Mouse (Mus musculus): ENCODE data around the gene Spdye4a. TPM values are rescaled to one million over a fixed set of nuclear protein-coding genes. Genes with fewer than 3 reads are reported as not detected.
"Not testable (repeated sequence)": the region's sequence is repeated elsewhere in the genome, so short reads cannot be mapped to it uniquely, and the experiment has no call there.

Spdye4a gene
- polyA plus RNA-seq, 2 experiments: not detected

DNA sequence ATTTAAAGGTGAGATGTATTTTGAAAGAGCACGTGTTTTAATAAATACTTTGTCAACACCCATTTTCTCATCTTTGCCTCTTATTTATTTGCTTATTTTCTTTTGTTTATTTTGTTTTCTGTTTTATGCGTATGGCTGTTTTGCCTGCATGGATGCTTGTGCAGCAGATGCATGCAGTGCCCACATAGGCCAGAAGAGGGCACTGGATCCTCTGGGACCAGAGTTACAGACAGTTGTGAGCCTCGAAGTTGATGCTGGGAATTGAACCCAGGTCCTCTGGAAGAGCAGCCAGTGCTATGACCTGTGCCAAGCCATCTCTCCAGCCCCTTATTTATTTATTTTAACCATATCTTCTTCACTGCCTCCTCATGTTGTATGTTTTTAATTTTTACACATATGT is 21.7 kb downstream of the Spdye4a start:
- ATAC-seq (ENCODE audit: insufficient read depth) (no peak), DNase-seq (ENCODE audit: low read depth in 3 of 3, low spot score in 3 of 3) (no peak)
- H3K36me3 ChIP-seq (replicated peaks; ENCODE audit: control insufficient read depth, insufficient read depth, low read depth): no peaks in the 10 kb centered on the region
- H3K9ac ChIP-seq (replicated peaks): no peak overlapping the region
- WGBS (ENCODE audit: insufficient replicate concordance): 56% methylated on average over 3 of the region's 3 CpGs
- no peak overlapping the region for H3K4me2 ChIP-seq (ENCODE audit: low read depth)
- TF ChIP-seq EP300 (IDR thresholded peaks at IDR 0.05; ENCODE audit: low read depth) (no peak), CTCF (IDR thresholded peaks at IDR 0.05; ENCODE audit: low read depth) (peak; percentile 63)
- no peak overlapping the region for H3K4me3 ChIP-seq (ENCODE audit: insufficient read depth in 1 of 2, low read depth in 2 of 2, low read length in 2 of 2)
- H3K9me3 ChIP-seq (ENCODE audit: control insufficient read depth, low read length): no peaks in the 10 kb centered on the region
- no peaks in the 10 kb centered on the region for H3K27me3 ChIP-seq (ENCODE audit: control insufficient read depth, insufficient read depth, low read length)
- no peak overlapping the region for H3K27ac ChIP-seq
- H3K4me1 ChIP-seq (replicated peaks; ENCODE audit: control insufficient read depth in 2 of 2, insufficient read depth in 2 of 2, low read length in 1 of 2): no peaks in the 10 kb centered on the region

DNA sequence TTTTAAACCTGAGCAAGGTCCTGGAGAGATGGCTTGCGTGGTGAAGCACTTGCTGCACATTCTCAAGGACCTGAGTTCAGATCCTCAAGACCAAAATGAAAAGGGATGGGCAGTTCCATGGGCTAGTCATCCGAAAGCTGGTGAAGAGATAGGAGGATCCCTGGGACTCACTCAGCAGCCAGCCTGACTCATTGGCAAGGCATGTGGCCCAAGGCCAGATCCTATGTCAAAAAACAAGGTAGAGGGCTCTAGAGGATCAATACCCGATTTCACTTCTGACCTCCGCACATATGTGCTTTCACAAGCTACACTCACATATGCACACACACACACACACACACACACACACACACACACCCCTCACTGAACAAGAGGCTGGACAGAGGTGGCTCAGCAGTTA is 30.2 kb downstream of the Spdye4a start:
- no peak for DNase-seq (ENCODE audit: low read depth in 3 of 3, low spot score in 3 of 3)
- Histone ChIP-seq H3K27ac (no peak overlapping the region), H3K9ac (replicated peaks) (no peak overlapping the region), H3K9me3 (ENCODE audit: control insufficient read depth, low read length) (no peaks in the 10 kb centered on the region), H3K36me3 (replicated peaks; ENCODE audit: control insufficient read depth, insufficient read depth, low read depth) (no peaks in the 10 kb centered on the region), H3K27me3 (ENCODE audit: control insufficient read depth, insufficient read depth, low read length) (no peaks in the 10 kb centered on the region), H3K4me1 (replicated peaks; ENCODE audit: control insufficient read depth in 2 of 2, insufficient read depth in 2 of 2, low read length in 1 of 2) (no peaks in the 10 kb centered on the region), H3K4me2 (ENCODE audit: low read depth) (no peak overlapping the region), H3K4me3 (ENCODE audit: insufficient read depth in 1 of 2, low read depth in 2 of 2, low read length in 2 of 2) (no peak overlapping the region)
- ATAC-seq (ENCODE audit: insufficient read depth): no peak
- TF ChIP-seq CTCF (IDR thresholded peaks at IDR 0.05; ENCODE audit: low read depth): no peak
- WGBS (ENCODE audit: insufficient replicate concordance): 52% methylated on average over 4 of the region's 4 CpGs

DNA sequence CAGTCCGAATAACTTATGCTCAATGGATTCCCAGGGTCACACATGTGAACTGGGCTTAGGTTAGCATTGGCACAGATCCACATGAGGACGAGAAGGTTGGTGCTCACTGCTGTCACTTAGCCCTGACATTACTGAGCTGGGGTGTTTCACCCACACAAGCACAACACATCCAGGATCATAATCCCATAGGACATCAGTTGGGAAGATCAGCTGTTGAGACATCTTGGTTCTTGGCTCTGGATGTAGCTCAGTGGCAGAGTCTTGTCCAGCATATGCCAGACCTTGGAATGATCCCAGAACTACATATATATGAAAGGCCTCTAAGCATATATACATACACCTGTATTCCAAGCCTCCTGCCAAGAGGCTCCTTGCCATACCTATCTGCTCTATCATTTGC is 31.5 kb downstream of the Spdye4a start:
- Histone ChIP-seq H3K27ac (no peak overlapping the region), H3K4me3 (ENCODE audit: insufficient read depth in 1 of 2, low read depth in 2 of 2, low read length in 2 of 2) (no peak overlapping the region), H3K9ac (replicated peaks) (no peak overlapping the region), H3K4me2 (ENCODE audit: low read depth) (no peak overlapping the region), H3K27me3 (ENCODE audit: control insufficient read depth, insufficient read depth, low read length) (no peaks in the 10 kb centered on the region), H3K36me3 (replicated peaks; ENCODE audit: control insufficient read depth, insufficient read depth, low read depth) (no peaks in the 10 kb centered on the region), H3K4me1 (replicated peaks; ENCODE audit: control insufficient read depth in 2 of 2, insufficient read depth in 2 of 2, low read length in 1 of 2) (no peaks in the 10 kb centered on the region), H3K9me3 (ENCODE audit: control insufficient read depth, low read length) (no peaks in the 10 kb centered on the region)
- WGBS (ENCODE audit: insufficient replicate concordance): 49% methylated on average over 2 of the region's 2 CpGs
- TF ChIP-seq EP300 (IDR thresholded peaks at IDR 0.05; ENCODE audit: low read depth): no peak
- TF ChIP-seq CTCF (IDR thresholded peaks at IDR 0.05; ENCODE audit: low read depth): no peak
- ATAC-seq (ENCODE audit: insufficient read depth): no peak
- no peak for DNase-seq (ENCODE audit: low read depth in 3 of 3, low spot score in 3 of 3)

DNA sequence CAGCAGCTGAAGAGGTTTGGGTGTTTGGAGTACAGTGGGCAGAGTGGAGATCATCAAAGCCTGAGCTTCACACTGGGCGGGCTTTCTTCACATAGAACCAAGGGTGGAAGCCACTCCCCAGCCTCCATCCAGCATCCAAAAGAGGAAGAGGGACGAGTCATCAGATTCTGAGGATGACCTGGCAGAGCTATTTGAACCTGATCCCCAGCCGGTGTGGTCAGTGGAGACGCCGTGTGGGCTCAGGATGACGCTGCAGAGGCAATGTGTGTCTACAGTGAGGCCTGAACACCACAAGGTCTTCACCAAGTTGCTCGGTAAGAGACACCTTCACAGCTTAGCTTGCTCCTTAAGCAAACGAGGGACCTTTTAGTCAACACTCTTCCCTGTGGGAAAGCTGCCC is 31.9 kb downstream of the Spdye4a start:
- not testable (repeated sequence) for ATAC-seq (ENCODE audit: insufficient read depth); H3K4me2 ChIP-seq (ENCODE audit: low read depth); H3K4me1 ChIP-seq (replicated peaks; ENCODE audit: control insufficient read depth in 2 of 2, insufficient read depth in 2 of 2, low read length in 1 of 2); H3K9ac ChIP-seq (replicated peaks); DNase-seq (ENCODE audit: low read depth in 3 of 3, low spot score in 3 of 3); H3K4me3 ChIP-seq (ENCODE audit: insufficient read depth in 1 of 2, low read depth in 2 of 2, low read length in 2 of 2); H3K27ac ChIP-seq; H3K9me3 ChIP-seq (ENCODE audit: control insufficient read depth, low read length); H3K36me3 ChIP-seq (replicated peaks; ENCODE audit: control insufficient read depth, insufficient read depth, low read depth); H3K27me3 ChIP-seq (ENCODE audit: control insufficient read depth, insufficient read depth, low read length)
- WGBS (ENCODE audit: insufficient replicate concordance): 33% methylated on average over 8 of the region's 8 CpGs

DNA sequence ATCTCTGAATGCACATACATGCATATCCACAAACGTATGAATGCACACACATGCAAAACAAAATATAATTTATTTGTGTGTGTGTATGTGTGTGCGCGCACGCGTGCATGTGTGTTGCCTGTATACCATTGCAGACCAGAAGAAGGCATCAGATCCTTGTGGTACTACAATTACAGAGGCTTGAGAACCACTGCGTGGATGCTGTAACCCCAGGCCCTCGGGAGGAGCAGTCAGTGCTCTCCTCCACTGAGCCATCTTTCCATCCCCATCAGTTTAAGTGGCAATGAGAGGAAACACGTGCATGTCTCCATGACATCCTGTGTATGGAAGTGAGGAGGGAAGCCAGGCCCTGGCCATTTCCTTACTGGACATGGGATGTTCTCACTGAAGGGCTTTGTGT is 33.9 kb downstream of the Spdye4a start:
- H3K9ac ChIP-seq (replicated peaks): no peak overlapping the region
- no peak for DNase-seq (ENCODE audit: low read depth in 3 of 3, low spot score in 3 of 3)

DNA sequence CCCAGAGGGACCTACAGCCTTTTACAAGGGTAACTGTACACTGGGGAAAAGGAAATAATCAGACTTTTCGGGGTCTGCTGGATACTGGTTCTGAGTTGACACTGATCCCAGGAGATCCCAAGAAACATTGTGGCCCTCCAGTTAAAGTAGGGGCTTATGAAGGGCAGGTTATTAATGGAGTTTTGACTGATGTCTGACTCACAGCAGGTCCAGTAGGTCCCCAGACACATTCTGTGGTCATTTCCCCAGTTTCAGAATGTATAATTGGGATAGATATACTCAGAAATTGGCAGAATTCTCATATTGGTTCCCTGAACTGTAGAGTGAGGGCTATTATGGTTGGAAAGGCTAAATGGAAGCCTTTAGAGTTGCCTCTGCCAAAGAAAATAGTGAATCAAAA is 38.7 kb downstream of the Spdye4a start:
- DNase-seq (ENCODE audit: low read depth in 3 of 3, low spot score in 3 of 3); H3K27me3 ChIP-seq (ENCODE audit: control insufficient read depth, insufficient read depth, low read length); H3K4me3 ChIP-seq (ENCODE audit: insufficient read depth in 1 of 2, low read depth in 2 of 2, low read length in 2 of 2); H3K4me1 ChIP-seq (replicated peaks; ENCODE audit: control insufficient read depth in 2 of 2, insufficient read depth in 2 of 2, low read length in 1 of 2); H3K36me3 ChIP-seq (replicated peaks; ENCODE audit: control insufficient read depth, insufficient read depth, low read depth); H3K9ac ChIP-seq (replicated peaks); H3K9me3 ChIP-seq (ENCODE audit: control insufficient read depth, low read length); H3K27ac ChIP-seq; ATAC-seq (ENCODE audit: insufficient read depth); H3K4me2 ChIP-seq (ENCODE audit: low read depth): not testable (repeated sequence)
- no CpG with 5 or more reads among the region's 1 CpGs for WGBS (ENCODE audit: insufficient replicate concordance)

More for the DNA sequence above, 33.9 kb downstream of the Spdye4a start:
- no peak for ATAC-seq (ENCODE audit: insufficient read depth)
- 65% methylated on average over 8 of the region's 8 CpGs for WGBS (ENCODE audit: insufficient replicate concordance)
- Histone ChIP-seq H3K4me2 (ENCODE audit: low read depth) (no peak overlapping the region), H3K27ac (no peak overlapping the region), H3K4me3 (ENCODE audit: insufficient read depth in 1 of 2, low read depth in 2 of 2, low read length in 2 of 2) (no peak overlapping the region), H3K36me3 (replicated peaks; ENCODE audit: control insufficient read depth, insufficient read depth, low read depth) (no peaks in the 10 kb centered on the region), H3K4me1 (replicated peaks; ENCODE audit: control insufficient read depth in 2 of 2, insufficient read depth in 2 of 2, low read length in 1 of 2) (no peaks in the 10 kb centered on the region), H3K27me3 (ENCODE audit: control insufficient read depth, insufficient read depth, low read length) (no peaks in the 10 kb centered on the region), H3K9me3 (ENCODE audit: control insufficient read depth, low read length) (no peaks in the 10 kb centered on the region)
- TF ChIP-seq EP300 (IDR thresholded peaks at IDR 0.05; ENCODE audit: low read depth) (no peak), CTCF (IDR thresholded peaks at IDR 0.05; ENCODE audit: low read depth) (no peak)
